Mouse (Mus musculus) heart, postnatal 0 days (tissue): Measurements from ENCODE around the gene H2-Eb1.

ENCODE experiments used
- CTCF ChIP-seq: IDR thresholded peaks from 2 replicates; pipeline ENCODE4 v1.5.1; 2016; ENCODE audit warnings: antibody characterized with exemption, control low read depth, low read depth
- EP300 ChIP-seq: IDR thresholded peaks from 2 replicates; pipeline ENCODE4 v1.6.1; 2016; ENCODE audit warnings: antibody characterized with exemption, low read depth

- TF ChIP-seq CTCF (peak; percentile 87), EP300 (no peak)
Measured at GRCm38 (mm10) chr17:34313393-34313792, 7.7 kb downstream of the H2-Eb1 start.
